Mouse (Mus musculus): ENCODE data around the gene Idua. TPM values are rescaled to one million over a fixed set of nuclear protein-coding genes. Genes with fewer than 3 reads are reported as not detected.

Idua gene
- polyA plus RNA-seq, 2 experiments from 2014 or later, result 8.8 to 9.8 TPM

DNA sequence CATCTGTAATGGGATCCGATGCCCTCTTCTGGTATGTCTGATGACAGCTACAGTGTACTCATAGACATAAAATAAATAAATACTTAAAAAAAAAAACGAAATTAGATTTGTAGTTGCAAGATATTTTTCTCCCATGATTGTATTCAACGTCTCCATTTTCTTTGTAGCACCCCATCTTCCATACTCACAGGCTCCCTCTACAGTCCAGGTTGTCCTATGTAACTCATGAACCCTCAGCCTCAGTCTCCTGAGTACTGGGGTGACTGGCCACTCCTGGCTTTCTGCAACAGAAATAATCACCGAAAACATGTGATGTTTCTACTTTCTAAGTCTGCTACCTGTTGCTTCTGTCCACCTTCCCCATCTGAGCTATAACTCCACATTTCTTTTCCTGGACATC, 31.0 kb downstream of the Idua start:
- no peak for ATAC-seq

DNA sequence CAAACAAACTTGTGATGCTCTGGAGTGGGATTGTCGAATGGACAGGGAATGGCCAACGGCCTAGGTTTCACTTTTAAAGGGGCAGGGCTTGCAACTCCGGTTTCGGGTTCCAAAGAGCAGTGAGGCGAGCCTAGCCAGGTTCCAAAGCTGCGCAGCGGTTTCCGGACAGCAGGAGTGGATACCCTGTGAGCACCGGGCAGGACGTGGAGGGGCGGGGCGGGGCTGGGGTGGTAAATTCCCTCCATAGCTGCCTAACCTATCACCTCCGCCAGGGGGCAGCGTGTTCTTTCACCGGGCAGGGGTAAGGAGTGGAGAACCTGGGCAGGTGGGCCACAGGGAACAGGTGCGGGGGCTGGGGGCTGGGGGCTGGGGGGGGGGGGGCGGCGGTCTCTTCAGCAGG, 32.1 kb downstream of the Idua start, which contains the start of gene Fgfrl1:
Gene Fgfrl1, plus strand, starts transcription at position 112 of the 400 bp plus-strand sequence.
- ATAC-seq, result peak; percentile 48

- ATAC-seq, result peak; percentile 92
These were observed 33.7 kb downstream of the Idua start for GRCm38 (mm10) chr5:108693872-108694288.

DNA sequence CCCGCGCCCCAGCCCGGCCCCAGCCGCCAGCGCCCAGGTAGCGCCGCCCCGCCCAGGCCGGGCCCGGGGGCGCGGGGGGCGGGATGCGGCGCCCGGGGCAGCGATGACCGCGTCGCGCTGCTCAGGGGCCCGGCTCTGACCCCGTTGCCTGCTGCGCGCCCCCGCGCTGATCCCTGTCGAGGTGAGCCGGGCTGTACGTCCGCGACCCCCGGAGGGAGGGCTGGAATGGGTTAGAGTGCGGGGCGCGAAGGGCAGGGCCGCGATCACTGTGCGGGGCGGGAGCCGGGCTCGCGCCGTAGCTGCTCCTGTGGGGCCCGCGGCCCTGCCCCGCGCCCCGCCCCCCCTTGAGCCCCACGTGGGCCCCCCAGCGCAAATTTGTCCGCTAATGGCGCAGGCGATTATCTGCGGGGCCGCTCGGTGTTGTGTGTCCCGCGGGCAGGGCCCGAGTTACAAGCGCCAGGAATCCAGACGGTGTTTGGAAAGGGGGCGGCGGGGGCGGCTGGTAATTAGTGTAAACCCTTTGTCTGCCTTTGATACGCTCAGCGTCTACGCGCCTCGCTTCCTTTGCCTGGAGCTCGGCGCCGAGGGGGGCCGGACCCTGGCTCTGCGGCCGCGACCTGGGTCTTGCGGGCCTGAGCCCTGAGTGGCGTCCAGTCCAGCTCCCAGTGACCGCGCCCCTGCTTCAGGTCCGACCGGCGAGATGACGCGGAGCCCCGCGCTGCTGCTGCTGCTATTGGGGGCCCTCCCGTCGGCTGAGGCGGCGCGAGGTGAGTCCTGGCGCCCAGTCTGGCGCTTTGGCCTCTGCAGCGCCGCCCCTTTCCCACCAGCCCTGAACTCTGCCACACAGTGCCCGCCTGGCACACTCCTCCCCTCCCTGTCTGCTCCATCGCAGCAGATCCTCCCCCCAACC, 34.5 kb downstream of the Idua start:
- no peak for ATAC-seq

DNA sequence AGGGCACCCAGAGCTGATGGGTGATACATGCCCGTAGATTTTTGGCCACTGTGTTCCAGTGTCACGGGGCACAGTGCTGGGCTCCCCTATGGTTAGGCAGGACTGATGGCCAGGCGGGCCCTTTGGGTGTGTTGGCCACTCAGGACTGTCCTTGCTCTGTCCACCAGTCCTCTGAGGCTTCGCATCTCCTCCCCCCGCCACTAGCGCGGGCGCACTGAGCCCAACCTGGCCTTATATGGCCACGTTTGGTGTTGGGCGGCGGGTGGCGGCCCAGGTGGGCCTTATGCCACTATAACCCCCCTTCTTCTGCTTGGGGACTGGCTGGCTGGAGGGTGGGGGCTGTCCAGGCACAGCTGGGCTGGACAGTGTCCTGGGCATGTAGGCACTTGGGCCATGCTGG, 35.7 kb downstream of the Idua start:
- ATAC-seq, result no peak

- ATAC-seq, result no peak
These were observed 36.4 kb downstream of the Idua start for GRCm38 (mm10) chr5:108696542-108696941.

GRCm38 (mm10) chr5:108697341-108697753, 37.2 kb downstream of the Idua start:
- no peak for ATAC-seq

- no peak for ATAC-seq
These were observed 40.2 kb downstream of the Idua start for GRCm38 (mm10) chr5:108700346-108700745.

DNA sequence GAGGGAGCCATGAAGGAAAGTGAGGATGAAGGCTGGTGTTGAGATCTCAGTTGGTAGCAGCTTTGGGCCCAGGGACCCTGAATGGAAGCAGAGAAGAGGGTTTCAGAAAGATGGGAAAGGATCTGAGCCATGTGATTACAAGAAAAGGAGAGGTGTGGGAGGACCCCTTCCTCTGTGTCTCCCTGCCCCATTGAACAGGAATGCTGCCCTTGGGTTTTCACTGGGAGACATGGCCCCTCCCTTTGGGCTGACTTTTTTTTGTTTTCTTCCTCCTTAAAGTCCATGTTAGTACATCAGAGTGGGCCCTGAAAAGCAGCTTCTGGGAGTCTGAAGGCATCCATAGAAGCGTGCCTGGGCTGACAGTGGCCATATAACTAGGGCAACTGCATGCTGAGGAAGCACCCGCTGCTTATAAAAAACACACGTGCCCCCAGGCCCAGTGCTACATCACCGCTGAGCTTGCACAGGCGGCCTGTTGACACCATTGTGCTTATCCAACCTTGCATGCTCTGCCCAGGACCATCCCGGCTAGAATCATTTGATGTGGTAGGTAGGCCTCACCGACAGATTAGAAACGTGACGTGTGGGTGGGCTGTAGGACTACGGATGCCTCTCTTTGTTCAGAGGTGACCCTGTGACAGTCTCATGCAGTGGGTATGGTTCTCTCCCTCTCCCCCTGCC, 41.4 kb downstream of the Idua start:
- ATAC-seq, result no peak

- ATAC-seq, result no peak
These were observed 43.9 kb downstream of the Idua start for GRCm38 (mm10) chr5:108703754-108704626.

- no peak for ATAC-seq
These were observed 47.6 kb downstream of the Idua start for GRCm38 (mm10) chr5:108707758-108708157.

GRCm38 (mm10) chr5:108708419-108708818, 48.3 kb downstream of the Idua start:
- no peak for ATAC-seq

DNA sequence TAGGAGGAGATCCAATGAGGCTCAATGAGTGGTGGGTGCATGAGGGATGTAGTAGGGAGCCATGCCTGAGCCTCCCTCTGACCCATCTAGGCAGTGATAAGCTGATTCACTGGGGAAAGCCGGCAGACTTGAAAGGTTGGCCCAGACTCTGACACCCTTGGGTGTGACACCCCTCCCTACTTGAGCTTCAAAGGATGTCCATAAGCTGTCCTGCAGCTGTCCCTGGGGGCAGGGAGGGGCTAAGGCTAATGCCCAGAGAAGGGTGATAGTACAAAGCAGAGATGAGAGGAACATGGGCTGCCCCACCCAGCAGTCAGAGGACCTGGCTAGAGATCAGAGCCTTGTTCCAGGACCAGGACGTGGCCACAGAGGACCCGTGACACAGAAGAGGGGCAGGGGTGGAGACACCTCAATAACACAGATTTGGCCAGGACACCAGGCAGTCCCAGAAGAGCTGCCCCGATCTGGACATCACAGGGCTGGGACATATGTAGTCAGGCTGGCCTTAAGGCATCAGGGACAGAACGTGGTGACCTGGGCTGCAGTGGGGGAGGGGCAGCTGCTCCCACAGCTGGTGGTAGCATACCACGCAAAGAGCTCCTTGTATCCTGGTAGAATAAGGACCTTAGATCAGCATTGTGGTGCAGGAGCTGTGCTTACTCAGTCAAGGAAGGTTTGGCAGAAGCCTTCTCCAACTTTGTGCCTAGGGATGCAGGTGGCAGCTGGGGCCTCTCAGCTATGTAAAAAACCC, 49.0 kb downstream of the Idua start:
- no peak for ATAC-seq

DNA sequence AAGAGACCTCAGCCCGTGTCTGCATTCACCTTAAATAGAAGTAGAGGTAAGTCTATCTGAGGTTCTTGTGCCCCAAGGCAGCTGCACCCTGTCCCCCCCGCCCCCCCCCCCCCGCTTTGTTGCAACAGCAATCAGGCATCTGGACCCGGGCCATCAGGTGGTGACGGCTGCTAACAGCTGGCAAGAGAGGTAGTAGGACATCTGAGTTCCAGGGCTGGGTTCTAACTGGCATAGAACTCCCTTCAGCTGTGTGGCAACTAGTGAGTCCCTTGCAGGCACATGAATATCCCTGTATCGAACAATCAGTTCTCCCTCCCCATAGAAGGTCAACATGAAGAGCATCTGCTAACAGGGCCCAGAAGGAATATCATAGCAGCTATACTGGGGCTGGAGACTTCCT, 51.8 kb downstream of the Idua start:
- no peak for ATAC-seq

GRCm38 (mm10) chr5:108713096-108713495, 53.0 kb downstream of the Idua start:
- ATAC-seq, result no peak

DNA sequence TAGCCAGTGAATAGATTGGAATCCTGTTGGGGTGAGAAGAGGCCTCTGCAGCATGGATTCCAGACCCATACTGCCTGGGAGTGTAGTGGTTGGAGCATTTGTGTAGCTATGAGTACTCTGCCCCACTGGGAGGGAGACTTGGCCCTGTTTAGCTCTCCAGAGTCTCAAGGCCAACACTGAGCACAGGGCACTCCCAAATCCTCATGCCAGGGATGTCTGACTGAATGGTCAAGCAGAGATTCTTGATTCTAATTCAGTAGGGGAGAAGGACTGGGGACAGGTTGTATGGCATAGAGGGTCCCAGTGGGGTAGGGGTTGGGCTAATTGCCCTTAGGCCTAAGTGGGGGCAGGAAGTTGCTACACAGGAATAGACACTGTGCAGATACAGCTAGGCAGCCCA, 53.6 kb downstream of the Idua start:
- no peak for ATAC-seq

DNA sequence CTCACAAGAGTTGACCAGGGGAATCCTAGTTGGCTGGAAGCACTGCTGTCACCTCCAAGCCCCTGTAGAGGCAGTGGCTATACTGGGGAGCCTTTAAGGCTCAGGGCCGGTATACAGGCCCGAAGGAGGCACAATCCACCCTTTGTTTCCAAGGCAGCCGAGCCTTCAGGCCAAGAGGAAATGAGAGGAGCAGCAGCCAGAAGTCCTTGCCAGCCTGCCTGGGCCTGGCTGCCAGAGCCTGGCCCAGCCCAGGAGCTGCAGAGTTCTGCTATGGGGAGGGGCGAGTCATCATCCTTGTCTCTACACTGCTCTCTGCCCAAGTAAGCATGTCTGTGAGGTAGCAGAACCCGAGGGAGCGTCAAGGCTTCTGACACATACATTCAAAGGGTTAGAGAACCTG, 54.0 kb downstream of the Idua start:
- ATAC-seq, result no peak

DNA sequence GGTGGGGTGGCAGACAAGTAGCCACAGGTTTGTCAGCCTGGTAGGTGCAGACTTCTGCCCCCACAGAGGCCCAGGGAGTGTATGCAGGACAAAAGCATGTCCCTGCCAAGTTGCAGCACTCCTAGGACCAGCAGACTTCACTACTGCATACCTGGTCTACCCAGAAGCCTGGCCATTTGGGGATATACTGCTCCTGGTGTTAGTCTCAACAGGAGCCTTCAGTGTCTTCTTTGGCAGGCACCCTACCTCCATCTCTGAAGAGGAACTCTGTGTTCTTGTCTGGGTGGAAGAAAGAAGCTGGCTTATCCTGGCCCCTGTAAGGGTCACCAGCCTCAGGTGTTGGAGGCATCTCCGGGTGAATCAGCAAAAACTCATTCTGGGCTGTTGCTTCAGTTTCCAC, 55.8 kb downstream of the Idua start:
- no peak for ATAC-seq

DNA sequence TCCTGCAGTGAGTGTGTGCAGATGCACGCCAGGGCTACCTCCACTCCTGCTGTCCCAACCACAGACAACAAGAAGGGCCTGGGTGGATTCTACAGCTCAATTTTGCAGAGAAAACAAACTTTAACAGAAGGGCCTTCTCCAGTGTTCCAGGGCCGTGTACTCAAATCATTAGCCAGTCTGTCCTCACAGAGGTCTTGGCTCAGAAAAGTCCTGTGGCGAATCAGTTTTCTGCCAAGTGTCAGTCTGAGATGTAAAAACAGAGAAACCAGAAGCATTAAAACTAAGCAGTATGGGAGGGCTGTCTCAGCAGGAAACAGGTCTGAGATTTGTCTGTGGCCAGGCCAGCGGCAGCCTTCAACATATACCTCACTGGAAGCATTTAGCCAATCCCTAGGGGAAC, 57.9 kb downstream of the Idua start:
- no peak for ATAC-seq

DNA sequence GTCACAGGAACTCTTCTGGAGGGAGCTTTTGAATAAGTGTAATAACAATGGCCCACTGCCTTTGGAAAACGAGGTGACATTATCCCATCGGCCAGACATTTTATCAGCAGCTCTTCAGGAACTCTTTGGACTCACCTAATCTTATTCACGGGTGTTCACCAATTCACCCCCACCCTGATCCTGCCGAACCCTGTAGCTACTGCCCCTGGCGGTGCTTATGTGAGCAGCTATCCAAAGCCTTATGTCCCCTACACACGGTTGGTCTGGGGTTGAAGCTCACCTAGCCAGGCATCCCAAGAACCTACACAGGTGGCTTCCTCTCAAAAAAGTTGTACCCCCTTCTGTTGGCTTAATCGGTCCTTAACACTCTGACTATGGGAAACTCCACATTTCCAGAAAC, 59.6 kb downstream of the Idua start:
- ATAC-seq, result no peak

GRCm38 (mm10) chr5:108724006-108724405, 63.9 kb downstream of the Idua start:
- no peak for ATAC-seq

Data from activated CD4-positive, CD25-positive, alpha-beta regulatory T cell, adult 4 months (primary cell).